Mouse (Mus musculus) erythroblast, adult 5-6 weeks (primary cell): ENCODE measurements around the gene Pltp. TPM values are rescaled to one million over a fixed set of nuclear protein-coding genes. Genes with fewer than 3 reads are reported as not detected.

Source experiments
- ATAC-seq: replicated peaks from 2 replicates; pipeline ENCODE4 v1.8.0; 2016; ENCODE audit warnings: moderate number of reproducible peaks, mild to moderate bottlenecking, moderate TSS enrichment, inconsistent platforms; ENCODE audit not compliant: poor library complexity, low FRiP score, severe bottlenecking
- total RNA-seq, 2 experiments: library from RNA; stranded (forward) in 1 of 2; stranded (reverse) in 1 of 2; fragments of 150-400 nt in 1 of 2; fragments of 200-764, 138-1000 nt in 1 of 2; gene quantifications; 2 replicates each; pipeline versions ENCODE4 v1.2.3 to v1.2.4; 2015 to 2017; ENCODE audit warnings: low replicate concordance in 2 of 2

Gene Pltp
- total RNA-seq (2015; ENCODE audit: low replicate concordance): 0.58 and 0.84 TPM in 2 replicates
- total RNA-seq (2017; ENCODE audit: low replicate concordance): 1.8 and 3.3 TPM in 2 replicates

DNA sequence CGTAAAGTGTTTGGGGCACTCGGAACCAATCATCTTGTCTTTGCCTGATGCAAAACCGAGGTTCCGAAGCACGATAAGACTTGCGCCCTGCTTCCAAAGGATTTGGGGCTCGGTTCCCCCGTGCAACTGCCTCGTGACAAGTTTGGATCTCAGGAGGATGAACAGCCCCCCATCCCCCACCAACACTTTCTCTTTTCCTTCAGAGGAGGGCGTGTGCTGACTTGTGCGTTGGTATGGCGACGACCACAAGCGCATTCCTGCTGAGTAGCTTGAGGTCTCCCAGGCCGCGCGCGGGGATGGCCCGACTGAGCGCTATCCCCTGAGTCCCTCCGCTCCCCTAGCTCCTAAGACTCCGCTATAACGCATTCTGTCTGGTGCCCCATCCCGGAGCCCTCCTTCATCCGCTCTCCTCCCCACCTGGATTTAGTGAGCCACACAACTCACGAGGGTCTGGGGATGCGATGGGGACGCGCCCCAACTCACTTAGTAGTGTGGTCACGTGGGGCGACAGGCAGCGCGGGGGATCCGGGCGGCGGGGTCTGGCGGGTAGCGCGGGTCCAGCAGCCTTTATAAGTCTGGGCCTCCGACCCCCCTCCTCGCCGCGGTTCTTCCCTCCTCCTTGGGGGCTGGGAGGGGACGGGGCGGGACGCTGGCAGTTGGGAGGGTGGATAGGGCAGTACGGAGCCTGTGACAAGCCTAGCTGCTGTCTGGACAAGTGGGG lies at the start of gene Pltp:
Gene Pltp, minus strand, starts transcription at position 611 of the 721 bp plus-strand sequence.
- no peak for ATAC-seq

DNA sequence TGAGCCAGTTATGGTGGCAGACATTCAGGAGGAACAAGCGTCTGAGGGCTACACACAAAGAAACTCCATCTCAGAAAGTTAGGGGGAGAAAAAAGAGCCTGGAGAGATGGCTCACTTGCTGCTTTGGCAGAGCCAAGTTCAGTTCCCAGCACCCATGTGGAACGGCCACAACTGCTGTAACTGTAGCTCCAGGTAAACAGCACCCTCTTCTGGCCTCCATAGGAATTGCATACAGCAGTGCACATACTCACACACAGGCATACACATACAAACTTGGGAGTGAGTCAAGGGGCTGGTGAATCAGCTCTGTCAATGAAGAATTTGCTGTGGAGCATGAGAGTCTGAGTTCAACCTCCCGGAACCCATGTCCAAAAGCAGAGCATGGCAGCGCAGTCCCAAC lies 48.6 kb upstream of the Pltp start:
- ATAC-seq: no peak

DNA sequence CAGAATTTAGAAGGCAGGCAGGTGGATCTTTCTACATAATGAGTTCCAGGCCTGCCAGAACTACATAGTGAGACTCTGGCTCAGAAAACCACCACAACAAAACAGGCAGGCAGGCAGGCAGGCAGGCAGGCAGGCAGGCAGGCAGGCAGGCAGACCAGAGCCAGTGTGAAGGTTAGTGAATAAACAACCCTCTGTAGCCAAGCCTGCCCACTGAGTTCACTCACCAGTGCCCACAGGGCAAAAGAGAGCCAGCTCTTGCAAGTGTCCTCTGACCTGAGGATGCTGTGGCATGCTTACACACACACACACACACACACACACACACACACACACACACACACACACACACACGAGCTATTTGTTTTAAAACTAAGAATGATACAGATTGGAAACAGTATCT lies 46.0 kb upstream of the Pltp start:
- ATAC-seq: no peak

DNA sequence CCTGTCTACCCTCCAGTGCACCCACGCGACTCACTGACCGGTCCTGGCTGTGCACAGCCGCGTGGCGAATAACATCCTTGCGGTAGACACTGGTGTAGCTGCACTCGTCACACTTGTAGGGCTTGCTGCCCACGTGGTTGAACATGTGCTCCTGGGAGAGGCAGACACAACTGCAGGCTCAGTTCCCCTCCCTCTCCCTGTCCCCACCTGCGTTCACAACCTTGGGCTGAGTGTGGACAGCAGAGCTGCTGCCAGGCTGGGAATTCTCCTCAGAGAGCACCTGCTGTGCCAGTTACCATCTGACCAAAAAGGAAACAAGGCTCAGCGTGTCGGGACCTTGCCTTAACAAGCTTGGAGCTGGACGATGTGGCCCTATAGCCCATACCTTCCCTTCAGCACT lies 43.9 kb upstream of the Pltp start:
- ATAC-seq: no peak

DNA sequence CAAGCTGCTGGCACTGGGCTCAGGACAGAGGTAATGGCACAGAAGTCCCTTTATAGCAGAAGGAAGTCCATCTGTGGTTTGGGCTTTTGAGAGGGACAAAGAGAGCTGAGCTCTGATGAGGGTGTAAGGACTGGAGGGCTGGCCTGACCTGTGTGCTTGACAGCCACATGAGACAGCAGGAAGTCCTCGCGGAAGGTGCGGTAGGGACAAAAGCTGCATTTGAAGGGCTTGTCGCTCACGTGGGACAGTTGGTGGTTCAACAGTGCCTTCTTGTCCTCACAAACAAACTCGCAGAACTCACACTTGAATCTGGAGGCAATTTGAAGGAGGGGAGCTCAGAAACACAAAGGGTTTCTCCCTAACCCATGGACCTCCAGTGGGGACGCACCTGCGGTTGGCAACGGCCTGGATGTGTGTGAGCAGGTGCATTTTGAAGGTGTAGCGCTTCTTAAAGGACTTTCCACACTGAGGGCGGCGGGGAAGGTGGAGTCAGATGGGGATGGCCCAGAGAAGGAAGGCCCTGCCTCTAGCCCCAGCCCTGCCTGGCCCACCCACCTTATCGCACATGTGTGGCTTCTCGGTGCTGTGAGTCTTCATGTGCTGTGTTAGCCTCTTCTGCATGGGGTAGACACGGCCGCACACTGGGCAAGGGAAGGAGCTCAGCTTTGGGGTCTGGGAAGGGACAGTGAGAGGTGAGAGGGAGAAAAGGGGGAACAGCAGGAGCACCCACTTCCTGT lies 42.4 kb upstream of the Pltp start:
- ATAC-seq: no peak

DNA sequence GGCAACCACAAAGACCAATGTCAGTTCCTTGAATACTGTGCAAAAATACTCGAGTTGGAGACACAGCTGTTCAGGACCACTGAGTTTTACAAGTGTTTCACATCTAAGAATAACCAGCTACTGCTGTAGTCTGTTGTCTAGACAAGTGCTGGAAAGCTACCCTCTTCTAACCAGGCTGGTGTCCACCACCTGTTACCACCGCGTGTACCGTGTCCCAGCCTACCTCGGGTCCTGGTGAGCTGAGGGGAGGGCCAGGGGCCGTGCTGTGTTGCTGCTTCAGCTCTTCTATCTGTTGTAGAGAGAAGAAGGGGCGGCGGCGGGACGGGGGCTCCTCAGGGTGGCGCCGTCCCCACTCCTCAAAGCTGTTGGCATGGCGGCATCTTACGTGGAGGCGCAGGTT lies 41.5 kb upstream of the Pltp start:
- no peak for ATAC-seq

DNA sequence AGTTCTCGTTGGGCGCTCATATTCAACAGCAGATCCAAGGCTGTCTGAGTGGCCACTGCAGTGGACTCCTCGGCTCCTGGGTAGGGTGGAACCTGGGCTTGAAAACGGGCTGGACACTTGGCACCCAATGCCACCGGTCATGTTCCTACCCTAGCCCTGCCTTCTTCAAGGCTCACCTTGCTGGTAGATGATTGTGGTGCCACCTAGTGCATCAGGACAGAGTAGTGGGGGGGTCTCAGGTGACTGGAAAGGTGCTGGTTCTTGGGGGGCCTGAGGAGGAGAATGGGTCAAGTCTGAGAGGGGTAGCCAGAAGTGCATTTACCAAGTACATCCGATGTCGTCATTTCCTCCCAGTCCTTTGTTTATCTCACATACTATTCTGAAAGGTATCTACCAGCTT lies 40.5 kb upstream of the Pltp start:
- ATAC-seq: no peak

DNA sequence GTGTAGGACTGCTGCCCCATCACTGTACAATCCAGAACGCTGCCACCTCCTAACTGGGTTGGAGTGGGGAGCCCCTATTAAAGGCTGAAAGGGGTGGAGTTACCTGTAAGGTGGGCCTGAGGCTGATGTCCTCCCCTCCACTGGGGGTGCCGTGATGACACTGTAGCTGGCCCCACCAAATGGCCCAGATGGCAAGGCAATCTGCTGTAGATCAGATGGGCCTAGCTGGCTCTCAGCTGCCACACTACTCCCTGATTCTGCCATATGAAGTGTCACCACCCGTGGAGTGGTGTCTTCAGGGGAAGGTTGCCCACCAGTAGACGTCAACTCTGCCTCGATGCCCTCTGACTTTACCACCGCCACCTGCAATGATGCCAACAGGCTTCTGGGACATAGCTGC lies 38.4 kb upstream of the Pltp start:
- ATAC-seq: no peak

DNA sequence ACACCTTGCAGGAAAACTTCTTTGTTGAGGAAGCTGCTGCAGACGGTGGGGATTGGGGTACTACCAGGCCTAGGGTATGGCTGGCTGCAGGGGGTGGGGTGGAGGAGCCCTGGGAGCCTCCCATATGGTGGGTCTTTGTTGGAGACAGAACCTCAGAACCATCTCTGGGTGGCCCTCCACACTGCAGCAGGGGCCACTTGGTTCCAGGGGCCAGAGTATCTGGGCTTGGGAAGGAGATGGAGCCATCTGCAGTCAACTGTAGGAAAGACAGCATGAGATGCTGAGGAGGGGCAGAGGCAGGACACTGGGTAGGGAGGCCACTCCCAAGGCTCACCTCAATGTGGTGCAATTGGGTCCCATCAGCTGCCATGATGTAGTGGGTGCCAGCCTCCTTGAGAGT lies 37.1 kb upstream of the Pltp start:
- ATAC-seq: no peak

DNA sequence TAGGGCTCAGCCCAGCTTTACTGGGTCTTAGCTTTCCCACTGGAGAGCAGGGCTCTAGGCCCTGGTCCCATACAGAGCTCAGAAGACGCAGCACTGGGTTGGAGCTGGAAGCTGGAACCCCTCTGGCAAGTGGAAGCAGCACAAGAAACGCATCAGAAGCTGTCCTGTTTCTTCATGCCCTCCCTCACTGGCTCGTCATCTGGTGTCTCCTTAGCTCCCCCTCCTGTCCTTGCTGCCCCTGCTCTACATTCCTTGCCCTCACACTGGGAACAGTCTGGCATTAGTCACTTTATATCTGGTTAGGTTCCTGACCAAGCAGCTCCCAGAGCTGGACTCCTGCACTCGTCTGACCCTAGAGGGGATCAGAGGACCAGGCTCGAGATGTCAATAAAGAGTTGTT lies 36.5 kb upstream of the Pltp start:
- ATAC-seq: no peak

DNA sequence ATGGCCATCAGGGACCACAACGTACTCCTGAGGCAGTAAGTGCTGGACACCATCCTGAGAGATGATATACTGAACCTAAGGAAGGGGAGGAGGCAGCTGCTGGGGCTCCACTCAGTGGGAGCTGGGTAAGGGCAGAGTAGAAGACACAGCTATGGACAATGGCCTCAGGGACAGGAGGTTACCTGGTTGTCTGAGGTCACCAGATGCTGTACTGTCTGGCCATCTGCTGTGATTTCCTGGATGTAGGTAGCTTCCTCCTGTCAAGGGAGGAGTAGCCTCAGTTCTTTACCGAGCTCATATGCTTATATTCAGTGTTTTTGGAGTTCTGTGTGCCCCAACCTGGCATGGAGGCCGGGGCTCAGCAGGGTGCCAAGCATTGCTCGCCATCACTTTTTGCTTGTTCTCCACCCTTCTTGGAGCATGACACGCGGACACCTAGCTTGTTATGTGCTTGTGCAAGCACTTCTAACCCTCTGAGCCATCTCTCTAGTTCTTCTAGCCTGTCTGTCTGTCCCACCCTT lies 35.2 kb upstream of the Pltp start:
- ATAC-seq: no peak

DNA sequence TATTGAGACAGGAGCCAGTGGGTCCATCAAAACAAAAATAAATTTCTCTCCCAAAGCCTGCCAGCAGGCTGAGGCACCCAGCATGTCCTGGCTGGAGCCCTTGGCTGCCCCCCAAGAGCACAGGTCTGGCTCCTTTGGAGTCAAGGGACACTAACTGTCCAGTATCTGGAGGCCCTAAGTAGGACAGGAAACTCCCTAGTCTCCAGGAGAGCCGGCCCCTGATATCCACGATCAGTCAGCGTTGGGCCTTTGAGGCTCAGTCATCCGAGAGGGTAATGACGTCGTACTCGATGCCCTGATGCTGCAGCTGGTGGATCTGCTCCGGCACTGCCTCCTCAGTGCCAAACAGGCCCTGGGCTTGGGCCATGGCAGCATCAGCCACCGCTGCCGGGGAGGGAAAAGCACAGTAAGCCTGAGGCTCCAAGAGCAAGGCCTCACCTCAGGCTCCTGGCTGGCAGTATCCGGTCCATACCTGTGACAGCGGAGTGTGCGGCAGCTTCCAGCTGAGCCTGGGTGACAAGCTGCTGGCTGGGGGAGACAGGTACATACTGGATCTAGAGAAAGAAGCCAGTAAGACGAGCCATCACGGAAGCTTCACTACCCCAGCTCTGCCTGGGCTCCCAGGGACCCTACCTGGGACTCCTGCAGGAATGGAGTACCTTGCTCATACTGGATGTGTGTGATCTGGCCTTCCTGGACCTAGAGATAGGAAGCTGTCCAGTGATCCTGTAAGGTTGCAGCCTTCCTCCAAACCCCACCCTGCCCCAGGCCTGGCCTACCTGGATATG lies 34.6 kb upstream of the Pltp start:
- ATAC-seq: no peak

DNA sequence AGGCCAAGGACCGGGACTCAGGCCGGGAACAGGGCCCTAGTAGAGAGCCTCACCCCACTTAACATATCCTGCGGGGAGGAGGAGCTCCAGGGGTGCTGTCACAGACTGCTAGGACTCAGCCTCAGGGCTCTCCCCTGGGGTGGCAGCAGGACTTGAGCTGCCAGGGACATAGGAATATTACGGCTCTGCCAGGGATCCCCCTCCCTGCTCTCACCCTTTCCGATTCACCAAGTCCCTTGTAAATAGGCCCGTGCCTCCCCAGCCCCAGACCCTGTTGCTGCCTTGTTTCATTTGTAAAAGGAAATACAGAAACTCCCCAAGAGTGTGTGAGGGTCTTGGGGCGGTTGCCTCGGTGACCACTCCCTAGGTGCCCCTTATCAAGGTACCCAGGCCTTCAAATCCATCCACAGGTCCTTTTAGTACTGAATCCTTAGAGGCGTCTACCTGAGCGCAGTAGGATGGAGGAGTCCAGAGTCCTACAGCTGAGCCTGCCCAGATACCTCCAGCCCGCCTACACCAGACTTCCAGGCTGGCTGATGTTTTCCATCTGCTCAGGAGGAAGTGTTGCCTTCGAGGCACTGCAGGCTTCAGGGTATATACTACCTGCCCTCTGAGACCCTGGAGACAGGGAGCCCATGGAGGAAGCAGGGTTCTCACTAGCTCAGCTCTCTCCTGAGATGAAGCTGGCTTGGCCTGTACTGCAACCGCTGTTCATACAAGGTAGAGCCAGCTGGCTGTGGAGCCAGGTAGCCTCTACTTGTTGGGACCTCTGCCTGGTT lies 33.7 kb upstream of the Pltp start:
- ATAC-seq: no peak

DNA sequence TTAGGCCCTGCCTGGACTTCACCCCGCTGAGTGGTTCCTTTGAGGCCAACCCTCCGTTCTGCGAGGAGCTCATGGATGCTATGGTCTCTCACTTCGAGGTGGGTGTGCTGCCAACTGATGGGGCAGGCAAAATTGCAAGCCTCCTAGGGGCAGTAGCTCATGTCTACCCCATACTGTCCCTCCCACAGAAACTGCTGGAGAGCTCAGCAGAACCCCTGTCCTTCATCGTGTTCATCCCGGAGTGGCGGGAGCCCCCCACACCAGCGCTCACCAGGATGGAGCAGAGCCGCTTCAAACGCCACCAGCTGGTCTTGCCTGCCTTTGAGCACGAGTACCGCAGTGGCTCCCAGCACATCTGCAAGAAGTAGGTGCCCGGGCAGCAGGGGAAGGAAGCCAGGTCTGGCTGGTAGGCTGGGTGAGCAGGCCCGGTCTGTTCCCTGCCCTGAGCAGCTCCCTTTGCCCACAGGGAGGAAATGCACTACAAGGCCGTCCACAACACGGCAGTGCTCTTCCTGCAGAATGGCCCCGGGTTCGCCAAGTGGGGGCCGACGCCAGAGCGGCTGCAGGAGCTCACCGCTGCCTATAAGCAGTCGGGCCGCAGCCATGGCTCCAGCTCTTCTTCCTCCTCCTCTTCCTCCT lies 33.0 kb upstream of the Pltp start:
- no peak for ATAC-seq

DNA sequence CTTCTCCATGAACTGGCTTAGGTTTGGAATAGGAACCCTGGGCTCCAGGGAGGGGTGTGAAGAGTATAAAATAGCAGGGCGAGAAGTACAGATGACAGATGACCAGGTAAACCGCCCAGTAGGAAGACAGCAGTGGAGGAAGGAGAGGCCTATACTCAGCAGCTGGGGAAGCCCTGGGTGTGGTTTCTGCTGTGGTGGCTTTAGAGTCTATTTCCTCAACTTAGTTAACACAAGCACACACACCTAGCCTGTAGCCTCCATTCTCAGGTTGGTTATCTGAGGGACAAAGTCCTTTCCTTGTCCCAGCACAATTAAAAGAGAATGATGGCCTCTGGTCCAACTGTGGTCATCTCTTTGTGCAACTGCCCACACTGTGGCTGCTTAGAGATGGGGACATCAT lies 32.4 kb upstream of the Pltp start:
- ATAC-seq: no peak

DNA sequence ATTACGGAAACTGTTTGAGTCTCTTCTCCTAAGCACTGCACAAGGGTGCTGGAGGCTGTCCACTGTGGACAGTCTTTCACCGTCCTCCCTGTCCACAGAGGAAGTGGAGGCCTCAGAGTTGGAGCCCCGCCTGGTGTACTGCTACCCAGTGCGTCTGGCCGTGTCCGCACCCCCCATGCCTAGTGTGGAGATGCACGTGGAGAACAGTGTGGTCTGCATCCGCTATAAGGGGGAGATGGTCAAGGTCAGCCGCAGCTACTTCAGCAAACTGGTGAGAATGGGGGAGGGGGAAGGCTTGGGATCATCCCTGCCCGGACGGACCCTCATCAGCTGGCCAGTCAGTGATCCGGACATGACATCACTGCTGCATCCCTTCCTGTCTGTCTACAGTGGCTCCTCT lies 31.5 kb upstream of the Pltp start:
- no peak for ATAC-seq

DNA sequence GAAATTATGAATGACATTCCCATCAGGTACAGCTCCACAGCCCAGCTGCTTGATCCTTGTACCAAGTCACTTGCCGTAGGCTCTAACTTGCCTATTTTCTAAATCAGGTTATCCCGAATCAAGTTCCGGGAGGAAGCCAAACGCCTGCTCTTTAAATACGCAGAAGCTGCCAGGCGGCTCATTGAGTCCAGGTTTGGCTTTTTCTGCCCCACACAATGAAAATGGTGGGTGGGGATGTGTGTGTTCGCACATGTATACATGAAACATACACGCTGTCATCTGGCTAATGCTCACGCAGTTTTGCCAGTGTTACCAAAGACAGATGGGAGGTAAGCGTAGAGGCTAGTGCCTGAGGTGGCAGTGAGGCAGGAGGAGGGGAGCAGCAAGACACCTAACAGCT lies 29.1 kb upstream of the Pltp start:
- ATAC-seq: no peak

DNA sequence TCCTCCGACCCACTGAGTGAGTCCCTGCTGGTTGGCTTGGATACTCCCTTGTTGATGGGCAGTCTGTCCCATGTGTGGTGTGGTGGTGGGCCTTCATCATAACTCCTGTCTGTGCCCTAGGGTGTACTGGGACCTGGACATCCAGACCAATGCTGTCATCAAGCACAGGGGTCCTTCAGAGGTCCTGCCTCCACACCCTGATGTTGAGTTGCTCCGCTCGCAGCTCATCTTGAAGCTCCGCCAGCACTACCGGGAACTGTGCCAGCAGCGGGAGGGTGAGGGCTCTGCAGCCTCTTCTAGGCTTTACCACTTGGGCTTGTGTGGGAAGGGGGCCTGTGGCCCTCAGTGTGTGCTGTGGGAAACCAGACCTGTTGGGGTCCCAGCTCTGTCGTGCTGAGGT lies 28.3 kb upstream of the Pltp start:
- ATAC-seq: no peak

DNA sequence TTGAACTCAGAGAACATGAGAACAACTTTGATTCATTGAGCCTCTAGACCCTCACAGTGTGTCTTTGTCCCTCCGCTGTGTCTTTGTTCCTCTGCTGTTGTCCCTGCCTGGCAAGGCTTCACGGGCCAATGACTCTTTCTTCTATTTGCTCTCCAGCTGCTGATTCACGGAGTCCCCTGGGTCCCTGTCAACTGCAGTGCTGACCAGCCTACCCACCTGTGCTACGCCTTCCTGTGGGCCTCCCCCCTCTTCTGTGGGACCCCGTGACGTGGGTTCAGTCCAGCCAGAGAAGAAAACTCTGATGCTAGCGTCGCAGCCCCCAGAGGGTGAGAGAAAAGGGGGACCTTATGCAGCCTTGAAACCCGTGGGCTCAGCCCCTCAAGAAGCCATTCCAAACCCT lies 25.1 kb upstream of the Pltp start:
- no peak for ATAC-seq
